Mouse (Mus musculus) C3H10T1/2 (cell line): ENCODE results near the gene Gm15293. TPM values are rescaled to one million over a fixed set of nuclear protein-coding genes. Genes with fewer than 3 reads are reported as not detected.

ENCODE experiments used
- polyA plus RNA-seq, 2 experiments: library from polyadenylated mRNA; unstranded; fragments of >200 nt; fragmentation: generic; extraction: Trizol; gene quantifications; one replicate each; pipeline ENCODE4 v1.2.1; 2012; ENCODE audit warnings: missing spikeins in 2 of 2

The Gm15293 gene
- polyA plus RNA-seq = not detected

DNA sequence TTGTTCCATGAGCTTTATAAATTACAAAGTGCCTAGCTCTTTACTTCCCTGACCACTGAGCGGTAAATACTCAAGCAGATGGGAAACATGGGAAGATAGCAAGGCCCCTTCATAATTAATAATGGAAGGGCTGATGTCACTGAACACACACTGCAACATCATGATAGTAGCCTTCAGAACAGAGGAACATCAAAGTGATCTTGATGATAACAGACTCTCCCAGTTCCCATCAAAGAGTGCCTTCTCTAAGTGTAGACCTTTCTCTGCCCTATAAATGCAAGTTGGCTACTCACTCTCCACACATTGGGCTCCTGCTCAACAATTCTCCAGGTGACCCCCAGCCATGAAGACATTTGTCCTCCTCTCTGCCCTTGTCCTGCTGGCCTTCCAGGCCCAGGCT, at the start of gene Gm15293:
Gene Gm15293, plus strand, starts transcription at position 301 of the 400 bp plus-strand sequence.

DNA sequence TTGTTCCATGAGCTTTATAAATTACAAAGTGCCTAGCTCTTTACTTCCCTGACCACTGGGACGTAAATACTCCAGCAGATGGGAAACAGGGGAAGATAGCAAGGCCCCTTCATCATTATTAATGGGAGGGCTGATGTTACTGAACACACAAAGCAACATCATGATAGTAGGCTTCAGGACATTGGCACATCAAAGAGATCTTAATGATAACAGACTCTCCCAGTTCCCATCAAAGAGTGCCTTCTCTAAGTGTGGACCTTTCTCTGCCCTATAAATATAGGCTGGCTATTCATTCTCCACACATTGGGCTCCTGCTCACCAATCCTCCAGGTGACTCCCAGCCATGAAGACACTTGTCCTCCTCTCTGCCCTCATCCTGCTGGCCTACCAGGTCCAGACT, 39.4 kb upstream of the Gm15293 start, which contains the start of gene Defa22:
Gene Defa22, plus strand, starts transcription at position 301 of the 400 bp plus-strand sequence.

DNA sequence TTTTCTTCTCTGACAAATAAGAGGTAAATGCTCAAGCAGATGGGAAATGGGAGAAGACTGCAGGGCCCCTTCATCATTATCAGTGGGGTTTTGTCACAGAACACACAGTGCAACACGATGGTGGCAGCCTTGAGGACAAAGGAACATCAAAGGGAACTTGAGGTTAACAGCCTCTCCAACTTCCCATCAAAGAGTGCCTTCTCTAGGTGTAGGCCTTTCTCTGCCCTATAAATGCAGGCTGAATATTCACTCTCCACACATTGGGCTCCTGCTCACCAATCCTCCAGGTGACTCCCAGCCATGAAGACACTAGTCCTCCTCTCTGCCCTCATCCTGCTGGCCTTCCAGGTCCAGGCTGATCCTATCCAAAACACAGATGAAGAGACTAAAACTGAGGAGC, 10.0 kb upstream of the Gm15293 start, which contains the start of gene Defa31:
Gene Defa31, plus strand, starts transcription at position 301 of the 400 bp plus-strand sequence.

Other genes with a start within 250 kb of the Gm15293 start
- not detected for gene Defa21, start 176.0 kb upstream of the Gm15293 start, polyA plus RNA-seq
- gene Defa23, start 146.5 kb upstream of the Gm15293 start, polyA plus RNA-seq = not detected
- gene Defa35, start 136.5 kb upstream of the Gm15293 start, polyA plus RNA-seq = not detected
- not detected for gene Defa25, start 117.1 kb upstream of the Gm15293 start, polyA plus RNA-seq
- gene Gm14851, start 105.5 kb upstream of the Gm15293 start, polyA plus RNA-seq = not detected
- gene Defa30, start 66.9 kb upstream of the Gm15293 start, polyA plus RNA-seq = not detected
- not detected for gene Defa22, start 39.3 kb upstream of the Gm15293 start, polyA plus RNA-seq
- gene Defa31, start 9.9 kb upstream of the Gm15293 start, polyA plus RNA-seq = not detected
- gene Gm15292, start 48.2 kb downstream of the Gm15293 start, polyA plus RNA-seq = not detected
- gene Defa27, start 114.0 kb downstream of the Gm15293 start, polyA plus RNA-seq = not detected
- not detected for gene Defa29, start 125.5 kb downstream of the Gm15293 start, polyA plus RNA-seq
- not detected for gene Defa2, start 177.0 kb downstream of the Gm15293 start, polyA plus RNA-seq
- gene Defa33, start 190.2 kb downstream of the Gm15293 start, polyA plus RNA-seq = not detected
- not detected for gene Defa36, start 225.8 kb downstream of the Gm15293 start, polyA plus RNA-seq